Mouse (Mus musculus) right cerebral cortex, postnatal 36 days (tissue): Measurements from ENCODE around the gene Spef1.

Experiments used
- DNase-seq, 2 experiments: peaks; one replicate each; pipeline ENCODE4 v3.0.0; 2022; ENCODE audit warnings: low spot score in 2 of 2, mixed read lengths in 1 of 2

Spef1 gene

DNA sequence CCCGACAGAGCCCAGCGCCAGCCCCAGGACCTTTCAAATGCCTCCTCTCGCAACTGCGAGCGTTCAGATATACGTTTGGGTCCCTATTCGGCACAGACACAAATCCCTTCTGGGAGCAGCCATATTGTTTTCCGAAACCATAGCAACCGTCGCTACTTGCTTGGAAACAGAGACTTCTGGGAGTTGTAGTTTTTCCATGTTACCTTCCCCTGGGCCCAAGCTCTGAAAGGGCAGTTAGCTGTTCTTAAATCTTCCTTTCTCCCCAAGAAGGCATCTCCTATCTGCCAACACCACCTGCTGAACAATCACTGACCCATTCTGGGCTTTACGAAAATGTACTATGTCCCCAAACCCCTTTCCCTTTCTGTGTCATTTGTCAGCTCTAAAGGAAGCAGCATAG lies 12.4 kb downstream of the Spef1 start:
- DNase-seq: peak; percentile 36 to 61

DNA sequence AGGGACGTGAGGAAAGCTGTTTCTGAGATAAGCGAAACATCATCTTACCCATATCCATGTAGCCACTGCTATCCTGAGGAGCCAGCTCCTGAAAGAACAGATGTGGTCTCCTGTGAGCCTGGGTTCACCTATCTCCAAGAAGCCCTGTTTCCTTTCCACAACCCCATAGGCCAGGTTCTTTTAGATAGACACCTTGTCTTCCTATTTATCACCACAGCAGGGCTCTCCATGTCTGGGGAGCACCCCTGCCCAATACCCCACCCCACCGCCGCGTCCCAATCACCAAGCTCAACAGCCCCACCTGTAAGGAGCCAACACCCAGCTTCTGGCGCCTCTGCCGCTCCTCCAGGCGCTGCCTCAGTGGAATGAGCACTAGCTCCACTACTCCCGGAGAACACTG lies 14.8 kb downstream of the Spef1 start:
- DNase-seq: no peak

DNA sequence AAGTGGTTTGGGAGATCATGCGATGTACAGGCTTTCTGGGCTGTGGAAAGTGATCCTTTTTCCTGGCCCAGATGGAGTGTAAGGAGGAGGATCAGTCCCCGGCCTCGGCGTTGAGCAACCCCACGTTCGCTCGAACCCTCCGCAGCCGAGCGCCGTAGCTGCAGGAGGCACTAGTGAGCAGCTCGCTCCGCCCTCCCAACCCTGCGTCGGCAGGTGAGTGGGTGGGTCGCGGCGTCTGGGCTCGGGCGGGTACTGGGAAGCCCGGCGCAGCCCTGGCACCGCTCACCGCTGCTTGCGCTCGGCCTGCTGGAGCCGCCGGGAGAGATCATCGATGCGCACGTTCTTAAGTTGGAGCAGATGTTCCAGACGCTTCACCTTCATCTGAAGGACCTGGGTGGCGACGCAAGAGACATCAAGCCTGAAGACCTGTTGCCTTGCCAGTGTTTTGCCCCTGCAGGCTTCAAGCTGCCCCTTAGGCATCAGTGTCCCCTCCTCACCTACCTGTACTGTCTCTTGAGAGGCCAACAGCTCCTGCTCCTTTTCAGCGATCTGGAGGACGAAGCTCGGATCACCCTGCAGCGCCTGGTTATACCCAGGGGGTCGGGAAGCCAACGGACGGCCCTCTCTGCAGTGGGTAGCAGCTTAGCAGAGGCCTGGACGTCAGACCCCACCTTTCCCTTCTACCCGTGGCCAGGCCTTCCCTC lies 15.5 kb downstream of the Spef1 start:
- peak; percentile 62 to 67 for DNase-seq

DNA sequence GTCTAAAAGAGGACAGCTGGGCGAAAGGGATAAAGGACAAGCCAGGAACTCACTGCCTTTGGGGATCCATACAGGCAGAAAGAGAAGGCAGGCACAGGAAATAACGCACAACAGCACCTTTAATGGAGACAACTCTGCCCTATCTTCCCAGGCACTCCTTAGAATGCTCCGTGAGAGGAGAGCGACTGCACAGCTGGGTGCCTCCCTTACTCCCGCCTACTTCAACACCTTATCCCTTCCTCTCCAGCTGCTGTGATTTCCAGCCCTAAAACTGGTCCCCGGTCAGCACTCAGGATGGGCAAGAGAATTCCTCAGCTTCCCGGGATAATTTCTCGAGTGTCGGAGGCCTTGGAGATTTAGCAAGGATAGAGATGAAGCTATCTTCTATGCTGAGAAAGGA lies 16.1 kb downstream of the Spef1 start:
- DNase-seq: no peak

DNA sequence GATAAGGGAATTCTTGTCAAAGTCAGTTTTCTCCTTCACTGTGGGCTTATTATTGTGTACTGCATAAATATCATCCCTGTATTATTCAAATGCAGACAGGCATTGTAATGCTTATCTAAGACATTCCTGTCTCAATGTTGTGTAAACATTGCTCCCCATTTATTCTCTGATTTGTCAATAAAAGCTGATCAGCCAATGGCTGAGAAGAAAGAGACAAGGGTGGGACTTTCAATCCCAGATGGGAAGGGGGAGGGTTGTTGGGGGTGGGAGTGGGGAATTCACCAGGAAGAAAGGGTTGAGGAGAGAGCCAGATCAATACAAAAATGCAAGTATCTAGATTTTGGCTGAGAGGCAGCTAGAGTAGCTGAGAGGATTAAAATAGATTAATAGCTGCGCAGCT lies 18.2 kb downstream of the Spef1 start:
- DNase-seq: no peak

DNA sequence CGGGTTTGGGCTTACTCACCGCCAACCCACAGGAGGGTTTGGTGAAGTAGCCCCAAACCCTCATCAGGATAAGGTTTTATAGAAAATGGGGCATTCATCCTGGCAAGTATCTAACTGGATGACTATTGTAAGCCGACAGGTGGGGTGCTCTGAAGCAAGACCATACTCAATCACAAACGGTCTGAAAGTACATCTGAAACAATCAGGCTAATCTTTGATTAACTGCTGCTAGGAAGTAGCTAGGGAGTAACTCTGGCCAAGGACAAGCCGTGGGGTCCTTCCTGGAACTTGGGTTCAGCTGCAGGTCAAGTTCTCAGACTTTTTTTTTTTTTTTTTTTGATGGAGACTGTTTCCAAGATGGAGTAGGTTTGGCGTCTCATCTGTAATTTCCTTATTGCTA lies 19.1 kb downstream of the Spef1 start:
- no peak for DNase-seq

DNA sequence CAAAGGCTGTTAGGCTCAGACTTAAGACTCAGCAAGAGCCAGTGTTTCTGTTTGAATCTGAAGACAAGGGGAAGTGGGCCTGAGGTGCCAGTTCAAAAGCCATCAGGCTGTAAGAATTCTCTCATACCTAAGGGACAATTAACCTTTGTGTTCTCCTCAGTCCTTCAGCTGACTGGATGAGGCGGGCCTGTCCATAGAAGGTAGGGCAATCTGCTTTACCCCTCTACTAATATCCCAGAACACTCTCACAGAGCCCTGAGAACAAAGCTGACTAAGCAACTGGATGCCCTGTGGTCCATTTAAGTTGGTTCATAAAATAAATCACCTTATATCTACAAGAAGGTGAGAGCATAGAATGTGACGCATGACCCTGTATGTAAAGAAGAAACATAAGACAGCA lies 20.9 kb downstream of the Spef1 start:
- no peak for DNase-seq

DNA sequence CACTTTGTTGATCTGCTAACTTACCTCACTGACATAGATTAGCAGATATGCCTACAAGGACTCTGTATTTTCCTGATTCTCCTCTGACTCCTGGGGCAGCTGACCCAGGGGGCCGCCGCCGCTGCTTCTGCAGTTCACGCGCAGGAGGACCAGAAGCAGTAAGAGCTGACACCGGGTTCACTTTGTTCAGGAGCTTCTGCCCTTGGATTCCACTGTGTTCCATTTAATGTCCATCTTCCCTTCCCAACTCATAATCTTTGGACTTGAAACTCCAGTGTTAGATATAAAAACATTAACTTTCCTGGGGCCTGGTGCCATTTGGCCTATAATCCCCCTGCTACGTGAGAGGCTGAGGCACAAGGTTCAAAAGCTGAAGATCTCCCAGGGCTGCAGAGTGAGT lies 23.2 kb downstream of the Spef1 start:
- no peak for DNase-seq

DNA sequence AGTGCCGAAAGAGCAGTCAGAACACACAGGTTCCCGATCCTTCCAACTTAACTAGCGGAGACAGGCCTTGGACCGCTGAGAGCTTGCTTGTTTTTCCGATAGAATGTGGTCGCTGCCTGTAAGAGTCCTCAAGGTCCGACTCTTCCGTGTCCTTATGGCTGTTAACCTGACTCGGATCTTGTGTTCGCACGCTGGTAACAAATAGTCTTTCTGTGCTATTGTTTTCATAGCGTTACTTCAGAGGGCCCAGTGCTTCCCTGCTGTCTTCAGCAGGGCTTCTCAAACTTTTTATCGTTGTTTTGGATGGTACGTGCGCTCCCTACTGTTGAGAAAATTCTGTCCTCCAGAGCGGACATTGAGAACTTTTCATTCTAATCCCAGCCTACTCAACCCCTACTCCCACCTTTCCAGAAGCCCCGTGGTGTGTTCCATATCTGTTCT lies 26.4 kb downstream of the Spef1 start:
- no peak for DNase-seq

DNA sequence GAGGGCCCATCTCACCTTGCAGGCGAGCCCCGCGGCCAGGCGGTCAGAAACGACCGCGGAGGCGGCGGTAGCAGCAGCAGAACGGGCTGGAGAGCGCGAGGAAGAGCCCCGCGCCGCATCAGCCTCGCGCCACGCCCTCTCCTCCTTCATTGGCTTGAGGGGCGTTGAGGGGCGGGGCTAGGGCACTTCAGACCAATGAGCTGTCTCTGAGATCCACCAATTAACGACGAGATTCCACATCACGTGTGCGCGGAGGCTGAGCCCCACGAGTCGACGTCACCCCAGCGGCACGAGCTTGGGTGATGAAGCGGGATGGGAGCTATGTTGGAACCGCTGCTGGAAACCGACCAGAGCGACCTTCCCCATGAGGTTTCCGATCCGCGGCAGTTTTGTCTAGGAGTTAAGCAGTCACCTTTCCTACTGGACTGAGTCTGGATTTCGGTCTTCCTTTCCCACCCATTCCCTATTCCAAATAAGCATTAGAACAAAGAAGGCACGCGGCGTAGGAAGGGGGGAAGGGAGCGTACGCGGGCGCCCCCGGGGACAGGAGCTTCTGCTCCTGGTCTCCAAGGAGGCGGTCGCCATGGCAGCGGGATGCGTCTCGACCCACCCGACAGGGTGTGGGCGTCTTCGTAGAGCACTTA lies 27.0 kb downstream of the Spef1 start, which contains the start of gene 1700037H04Rik:
Gene 1700037H04Rik, minus strand, starts transcription at position 144 of the 644 bp plus-strand sequence.
- peak; percentile 95 to 96 for DNase-seq

DNA sequence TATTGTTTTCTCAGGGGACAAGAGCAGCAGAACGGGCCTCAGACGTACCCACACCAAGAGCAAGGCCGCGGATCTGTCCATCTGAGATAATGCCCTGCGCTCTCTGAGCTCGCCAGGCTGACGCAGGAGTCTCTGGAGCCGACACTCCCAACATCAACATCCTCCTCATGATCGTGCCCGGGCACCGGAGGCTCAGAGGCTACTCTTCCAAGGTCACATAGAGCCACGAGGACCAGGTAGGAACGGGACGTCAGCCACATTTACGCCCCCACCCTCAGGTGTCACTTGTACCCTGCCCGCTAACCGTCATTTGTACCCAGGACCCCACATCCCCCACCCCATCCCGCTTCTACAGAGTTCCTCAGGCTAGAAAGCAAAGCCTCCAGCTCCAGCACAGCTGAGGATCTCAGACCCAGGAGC lies 27.6 kb downstream of the Spef1 start:
- DNase-seq: peak in 1 of 2 experiments; percentile 30

DNA sequence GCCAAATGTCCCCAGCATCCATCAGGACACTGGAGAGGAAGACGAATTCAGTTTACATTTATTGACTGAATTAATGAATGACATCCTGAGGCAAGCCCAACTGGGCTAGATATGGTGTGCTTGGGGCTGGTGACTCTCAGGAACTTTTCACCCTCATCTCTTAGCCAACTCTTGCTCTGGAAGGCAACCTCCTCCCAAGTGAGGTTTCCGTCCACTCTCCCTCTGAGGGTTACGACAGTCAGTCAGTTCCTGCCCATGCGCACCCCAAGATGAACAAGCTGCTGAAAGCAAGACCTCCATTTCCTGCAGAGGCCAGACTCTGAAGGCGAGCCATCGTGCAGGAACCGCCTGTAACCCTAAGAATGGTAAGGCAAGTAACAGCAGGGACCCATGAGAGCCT lies 30.1 kb downstream of the Spef1 start:
- no peak for DNase-seq

DNA sequence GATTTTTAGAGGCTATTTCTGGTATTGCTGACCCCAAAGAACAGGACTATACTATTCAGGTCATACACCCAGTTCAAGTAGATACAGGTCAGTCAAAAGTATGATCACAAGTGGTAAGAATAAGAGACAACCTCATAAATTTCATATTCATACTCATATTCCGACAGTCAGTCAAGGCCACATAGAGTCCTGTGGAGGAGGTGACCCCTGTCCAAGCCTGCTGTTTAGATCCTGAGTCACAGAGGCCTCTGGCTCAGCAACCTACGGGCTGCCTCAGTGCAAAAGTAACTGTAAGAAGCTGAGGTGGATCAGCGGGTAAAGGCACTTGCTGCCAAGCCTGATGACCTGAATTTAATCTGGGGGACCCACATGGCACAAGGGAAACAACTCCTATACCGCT lies 33.0 kb downstream of the Spef1 start:
- no peak for DNase-seq

DNA sequence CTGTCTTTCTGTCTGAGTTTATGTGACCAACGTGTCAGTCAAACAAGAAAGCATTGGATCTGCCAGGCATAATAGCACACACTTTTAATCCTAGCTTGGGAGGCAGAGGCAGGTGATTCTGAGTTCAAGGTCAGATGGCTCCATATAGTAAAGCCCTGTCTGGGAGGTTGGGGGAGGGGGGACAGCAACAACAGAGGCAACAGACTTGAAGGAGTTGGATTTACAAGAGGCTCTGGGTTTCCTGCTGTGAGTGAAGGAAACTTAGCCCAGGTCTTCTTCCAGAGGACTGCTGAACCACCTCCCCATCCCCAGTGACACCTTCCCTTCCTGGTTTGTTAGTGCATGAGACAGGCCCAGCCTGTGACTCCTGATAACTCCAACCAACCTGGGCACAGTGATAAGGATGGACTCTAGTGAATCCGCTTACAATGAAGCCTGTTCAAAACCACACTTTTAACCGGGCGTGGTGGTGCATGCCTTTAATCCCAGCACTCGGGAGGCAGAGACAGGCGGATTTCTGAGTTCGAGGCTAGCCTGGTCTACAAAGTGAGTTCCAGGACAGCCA lies 34.8 kb downstream of the Spef1 start:
- no peak for DNase-seq

DNA sequence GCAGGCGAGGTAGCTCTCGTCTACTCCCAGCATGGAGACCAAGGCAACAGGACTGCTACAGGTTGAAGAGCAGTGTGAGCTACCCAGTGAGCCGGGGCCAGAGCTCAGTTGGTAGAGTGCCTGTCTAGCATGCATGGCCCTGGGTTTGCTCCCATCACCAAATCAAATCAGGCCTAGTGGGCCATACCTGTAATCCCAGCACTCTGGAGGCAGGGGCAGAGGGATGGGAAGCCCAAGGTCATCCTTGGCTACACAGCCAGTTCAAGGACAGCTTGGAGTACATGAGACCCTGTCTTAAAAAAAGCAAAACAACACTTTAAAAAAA lies 37.9 kb downstream of the Spef1 start:
- DNase-seq: no peak

DNA sequence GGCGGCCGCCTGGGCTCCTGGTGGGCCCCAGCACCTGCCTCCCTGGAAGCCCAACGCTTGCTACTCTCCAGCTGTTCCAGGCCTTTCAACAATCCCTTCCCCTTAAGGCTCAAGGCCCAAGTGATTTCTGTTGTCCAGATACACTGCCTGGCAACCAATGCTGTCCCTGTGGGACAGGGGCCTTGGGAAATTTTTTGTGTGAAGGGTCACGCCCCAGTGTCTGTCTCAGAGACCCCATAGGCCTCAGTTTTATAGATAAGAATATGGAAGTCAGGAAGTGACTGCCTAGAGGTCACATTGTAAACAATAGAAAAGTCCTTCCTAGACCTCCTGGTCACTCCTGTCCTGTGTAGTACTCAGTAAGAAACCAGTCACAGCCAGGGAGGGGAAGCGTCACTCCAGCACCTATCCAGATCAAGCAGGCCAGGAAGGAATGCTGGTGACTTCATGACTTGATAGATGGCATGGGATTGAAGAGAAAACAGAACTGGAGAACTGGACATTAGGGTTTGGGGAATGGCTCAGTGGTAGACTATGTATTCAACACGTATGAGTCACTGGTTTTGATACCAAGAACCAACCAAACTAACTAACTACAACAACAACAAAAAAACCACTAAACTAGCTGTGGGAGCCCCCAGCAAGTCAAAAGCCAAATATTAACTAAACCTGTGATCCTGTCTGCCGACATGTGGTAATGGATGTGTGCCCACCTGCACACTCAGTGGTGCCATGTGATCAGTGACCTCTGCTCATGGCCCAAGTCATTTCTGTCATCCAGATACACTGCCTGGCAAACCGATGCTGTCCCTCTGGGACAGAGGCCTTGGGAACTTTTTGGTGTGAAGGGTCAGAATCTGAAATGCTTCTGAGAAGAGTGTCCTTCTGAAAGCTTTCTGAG lies 38.5 kb downstream of the Spef1 start:
- no peak for DNase-seq

DNA sequence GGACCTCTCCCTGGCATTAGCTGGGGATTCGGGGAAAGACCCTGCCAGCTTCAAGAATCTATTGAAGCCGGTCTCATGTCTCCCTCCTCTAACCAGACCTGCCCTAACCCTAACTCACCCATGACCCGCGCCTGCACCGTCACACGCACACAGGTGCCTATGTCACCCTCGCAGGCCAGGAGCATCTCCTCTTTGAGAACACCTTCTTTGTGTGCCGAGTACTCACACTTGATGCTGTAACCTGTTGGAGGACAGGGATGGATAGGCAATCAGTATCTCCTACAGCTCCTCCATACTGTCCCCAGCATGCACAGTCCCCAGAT lies 40.1 kb downstream of the Spef1 start:
- DNase-seq: no peak

DNA sequence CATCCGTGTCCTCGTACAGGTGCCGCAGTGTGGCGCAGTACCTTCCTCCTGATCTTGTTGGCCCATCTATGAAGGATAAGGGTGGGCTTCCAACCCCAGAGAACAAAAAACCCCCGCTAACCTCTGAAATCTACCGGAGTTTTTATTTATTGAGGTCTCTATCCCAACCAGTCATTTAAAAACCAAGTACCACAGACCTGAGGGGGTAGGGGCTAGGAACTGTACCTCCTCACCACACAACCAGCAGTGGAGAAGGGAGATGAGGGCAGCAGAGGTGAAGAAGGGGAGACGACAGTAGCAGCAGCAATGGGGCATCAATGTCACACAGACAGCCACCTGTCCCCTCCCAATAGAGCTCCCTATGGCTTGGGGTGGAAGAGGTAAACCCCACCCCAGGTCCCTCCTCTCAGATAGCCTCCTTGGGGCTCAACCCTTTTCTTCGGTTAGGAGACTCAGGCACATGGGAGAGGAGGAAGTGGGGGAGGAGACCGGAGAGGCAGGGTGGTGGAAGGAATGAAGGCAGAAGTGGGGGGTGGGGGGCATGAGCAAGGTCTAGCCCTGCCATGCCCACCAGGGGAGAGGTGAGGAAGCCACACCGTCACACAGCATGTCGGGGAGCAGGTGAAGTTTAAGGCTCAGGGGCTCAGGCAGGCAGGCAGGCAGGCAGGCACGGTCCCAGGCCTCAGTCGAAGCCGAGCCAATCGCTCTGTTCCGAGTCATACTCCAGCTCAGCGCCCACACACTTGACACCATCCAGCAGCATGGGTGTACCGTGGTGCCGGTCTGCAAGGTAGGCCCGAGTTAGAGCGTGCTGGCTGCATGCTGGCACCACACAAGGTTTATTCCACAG lies 40.7 kb downstream of the Spef1 start:
- peak in 1 of 2 experiments; percentile 25 for DNase-seq

DNA sequence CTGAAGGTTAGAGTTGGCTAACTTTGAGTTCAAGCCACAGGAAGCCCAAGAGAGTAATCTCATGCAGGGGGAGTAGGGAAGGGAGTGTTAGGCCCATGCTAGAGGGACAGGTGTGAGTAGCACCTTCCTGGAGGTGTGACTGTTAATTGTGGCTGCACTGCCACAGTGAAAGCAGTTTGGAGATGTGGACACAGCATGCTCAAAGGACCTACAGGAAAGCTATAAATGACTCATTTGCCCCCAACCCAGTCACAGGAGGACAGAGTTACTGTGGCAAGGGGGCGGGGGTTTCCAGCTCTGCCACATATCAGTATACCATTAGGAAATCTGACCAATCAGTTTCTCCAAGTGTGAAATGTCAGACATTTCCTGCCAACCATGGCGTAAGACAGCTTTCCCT lies 41.5 kb downstream of the Spef1 start:
- DNase-seq: no peak

DNA sequence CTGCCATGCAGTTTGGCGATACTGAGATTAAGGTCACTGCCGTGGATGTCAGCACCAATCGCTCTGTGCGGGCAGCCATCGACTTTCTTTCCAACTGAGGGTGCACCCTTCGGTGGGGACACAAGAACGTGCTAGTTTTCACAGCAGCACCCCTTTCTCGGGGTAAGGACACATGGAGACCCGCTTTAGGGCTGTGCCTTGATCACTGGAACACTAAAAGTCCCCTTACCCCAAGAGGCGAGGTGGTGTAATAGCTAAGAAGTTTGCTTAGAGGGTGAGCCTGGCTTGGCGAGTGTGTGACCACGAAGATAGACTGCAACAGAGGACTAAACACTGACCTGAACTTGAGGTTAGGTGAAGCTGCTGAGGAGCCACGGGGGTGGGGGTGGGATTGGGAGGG lies 42.0 kb downstream of the Spef1 start:
- DNase-seq: no peak

DNA sequence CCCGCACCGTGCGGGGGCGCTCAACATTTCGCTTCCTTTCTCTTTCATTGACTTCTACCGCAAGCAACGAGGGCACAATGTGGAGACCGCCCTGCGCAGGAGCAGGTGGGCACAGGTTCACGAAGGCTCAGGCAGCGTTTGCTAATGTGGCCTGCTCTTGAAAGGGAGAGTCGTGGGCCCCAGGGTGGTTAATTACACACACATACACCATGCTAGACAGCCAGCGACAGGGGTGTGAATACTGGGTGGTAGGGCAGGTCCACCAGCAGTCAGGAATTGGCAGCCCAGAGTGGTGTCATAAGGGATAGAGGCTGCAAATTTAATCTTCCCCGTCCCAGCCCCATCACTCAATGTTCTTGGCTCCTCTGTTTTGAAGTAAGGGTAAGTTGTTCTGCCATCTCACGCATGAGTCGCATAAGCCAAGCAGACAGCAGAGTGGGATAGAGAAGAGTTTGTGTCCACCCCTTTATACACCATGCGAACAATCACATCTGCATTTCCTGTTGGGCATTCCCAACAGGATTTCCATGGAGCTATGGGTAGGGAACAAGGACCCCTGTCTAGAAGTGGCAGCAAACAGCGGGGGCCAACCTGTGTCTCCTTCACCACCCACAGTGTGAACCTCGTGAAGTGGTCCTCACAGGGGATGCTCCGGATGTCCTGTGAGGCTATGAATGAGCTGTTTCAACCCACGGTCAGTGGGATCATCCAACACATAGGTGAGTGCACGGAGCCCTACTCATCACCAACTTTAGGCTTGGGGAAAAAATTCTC lies 43.9 kb downstream of the Spef1 start:
- DNase-seq: no peak
